Mouse (Mus musculus): ENCODE data around the gene Slc16a10.
A peak's percentile ranks its signal among the peaks of the same experiment; 100 is the strongest.

Gene Slc16a10

DNA sequence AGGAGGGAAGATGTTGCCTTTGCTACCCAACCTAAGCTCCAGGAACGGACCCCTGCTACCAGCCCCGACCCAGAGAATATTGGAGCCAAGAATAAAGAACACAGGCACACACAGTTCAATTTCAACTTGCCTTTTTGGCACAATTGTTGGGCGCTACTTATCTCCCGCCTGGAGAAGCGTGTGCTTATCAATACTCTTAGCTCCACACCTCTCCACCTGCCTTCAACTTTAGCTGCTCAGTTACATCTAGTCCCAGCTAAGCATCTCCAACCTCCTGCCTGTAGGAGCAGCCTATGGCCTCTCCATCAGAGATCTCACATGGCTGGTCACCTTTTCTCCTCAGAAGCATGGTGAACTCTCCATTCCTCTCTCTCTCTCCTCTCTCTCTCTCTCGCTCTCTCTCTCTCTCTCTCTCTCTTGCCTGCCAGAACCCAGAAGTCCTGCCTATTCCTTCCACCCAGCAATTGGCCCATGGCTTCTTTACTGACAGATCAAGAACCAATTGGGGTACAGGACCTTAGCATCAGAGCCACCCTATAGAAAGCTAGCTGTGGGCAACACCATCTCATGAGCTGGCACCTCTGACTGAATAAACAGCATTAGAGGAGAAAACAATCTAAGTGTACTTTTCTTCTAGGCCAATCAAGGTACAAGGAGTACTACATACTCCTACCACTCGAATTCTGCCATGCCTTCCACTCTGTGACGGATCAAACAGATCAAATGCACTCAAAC is 5.4 kb upstream of the Slc16a10 start:
- no peak for DNase-seq

DNA sequence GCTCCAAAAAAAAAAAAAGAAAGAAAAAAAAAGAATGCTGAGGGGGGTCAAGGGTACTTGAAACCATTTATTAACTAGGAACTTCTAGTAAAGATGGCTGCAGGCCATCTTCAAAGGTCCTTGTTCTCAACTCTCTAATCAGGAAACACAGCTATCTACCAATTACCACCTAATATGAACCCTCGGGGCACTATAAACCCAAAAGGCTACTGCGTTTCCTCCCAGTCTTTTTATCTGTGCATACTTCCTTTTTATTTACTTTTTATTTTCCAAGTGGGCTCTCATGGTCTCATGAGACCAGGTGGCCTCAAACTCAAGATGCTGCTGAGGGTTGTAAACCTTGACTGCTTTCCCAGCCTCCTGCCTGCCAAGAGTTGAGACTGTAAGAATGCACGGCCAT is 4.4 kb upstream of the Slc16a10 start:
- peak; percentile 9 for DNase-seq

DNA sequence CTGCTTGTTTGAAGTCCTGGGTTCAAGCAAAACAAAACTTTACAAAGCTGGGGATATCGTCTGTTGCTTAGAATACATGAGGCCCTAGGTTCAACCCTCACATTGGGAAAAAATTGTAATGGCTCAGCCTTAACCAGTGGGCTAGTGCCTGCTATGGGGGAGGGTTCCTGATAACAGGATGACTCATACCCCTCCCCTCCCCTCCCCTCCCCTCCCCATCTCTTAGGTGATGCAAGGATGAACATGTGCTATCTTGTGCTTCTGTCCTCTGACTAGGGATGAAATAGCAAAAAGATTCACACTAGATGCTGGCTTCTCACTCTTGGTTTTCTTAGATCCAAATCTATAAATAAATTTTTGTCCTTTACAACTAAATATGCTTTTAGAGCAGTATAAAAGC is 2.8 kb upstream of the Slc16a10 start:
- DNase-seq: no peak

DNA sequence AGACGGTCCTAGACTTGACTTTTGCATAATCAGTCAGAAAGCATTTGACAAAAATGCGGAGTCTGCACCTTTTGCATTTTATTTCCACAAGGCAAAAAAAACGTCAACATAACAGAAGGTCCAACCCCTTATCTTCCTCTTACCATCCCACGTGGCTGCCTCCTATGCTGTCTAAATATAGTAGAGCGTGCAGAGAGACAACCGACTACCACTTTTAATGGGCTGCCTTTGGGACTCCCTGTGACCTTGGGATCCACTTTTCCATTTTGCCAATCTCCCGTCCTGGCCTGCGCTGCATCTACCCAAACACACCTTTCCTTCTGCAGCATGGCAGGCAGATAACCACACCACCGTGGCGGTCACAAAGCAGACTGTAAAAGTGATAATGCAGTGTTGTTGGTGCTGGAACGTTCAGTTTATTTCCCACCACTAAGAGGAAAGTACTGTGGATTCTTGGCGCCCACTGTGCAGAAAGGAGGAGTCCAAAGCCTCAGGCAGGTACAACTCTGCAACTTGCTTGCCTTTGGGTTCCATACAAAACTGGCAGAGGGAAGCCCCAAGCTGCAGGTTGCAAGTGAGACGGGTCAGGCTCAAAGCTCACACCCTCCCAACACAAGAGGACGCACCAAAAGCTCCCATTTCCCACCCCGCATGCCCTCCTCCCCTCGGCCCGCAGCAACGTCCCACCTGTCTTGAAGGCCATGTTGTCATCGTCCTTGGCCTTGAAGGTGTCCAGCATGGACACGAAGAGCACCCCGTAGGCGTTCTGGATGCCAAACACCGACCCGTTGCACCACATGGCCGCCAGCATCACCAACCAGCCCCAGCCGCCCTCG is 824 bp downstream of the Slc16a10 start:
- DNase-seq: no peak

DNA sequence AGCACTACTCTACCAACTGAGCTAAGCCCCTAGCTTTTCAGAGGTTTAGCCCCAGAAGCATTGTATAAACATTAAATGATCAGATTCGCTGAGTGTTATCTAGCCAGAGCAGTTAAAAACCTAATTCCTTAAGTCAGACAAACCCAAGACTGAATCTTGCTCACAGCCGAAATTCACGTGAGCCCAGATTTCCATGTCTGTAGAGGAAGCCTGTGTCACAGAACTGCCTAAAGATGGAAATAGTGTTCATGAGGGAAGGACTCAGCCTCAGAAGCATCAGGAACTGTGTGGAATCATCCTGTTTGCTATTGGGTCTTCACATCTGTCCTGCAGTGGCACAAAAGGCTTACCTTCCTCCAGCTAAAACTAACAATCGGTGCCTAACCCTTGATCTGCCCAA is 2.4 kb downstream of the Slc16a10 start:
- no peak for DNase-seq

DNA sequence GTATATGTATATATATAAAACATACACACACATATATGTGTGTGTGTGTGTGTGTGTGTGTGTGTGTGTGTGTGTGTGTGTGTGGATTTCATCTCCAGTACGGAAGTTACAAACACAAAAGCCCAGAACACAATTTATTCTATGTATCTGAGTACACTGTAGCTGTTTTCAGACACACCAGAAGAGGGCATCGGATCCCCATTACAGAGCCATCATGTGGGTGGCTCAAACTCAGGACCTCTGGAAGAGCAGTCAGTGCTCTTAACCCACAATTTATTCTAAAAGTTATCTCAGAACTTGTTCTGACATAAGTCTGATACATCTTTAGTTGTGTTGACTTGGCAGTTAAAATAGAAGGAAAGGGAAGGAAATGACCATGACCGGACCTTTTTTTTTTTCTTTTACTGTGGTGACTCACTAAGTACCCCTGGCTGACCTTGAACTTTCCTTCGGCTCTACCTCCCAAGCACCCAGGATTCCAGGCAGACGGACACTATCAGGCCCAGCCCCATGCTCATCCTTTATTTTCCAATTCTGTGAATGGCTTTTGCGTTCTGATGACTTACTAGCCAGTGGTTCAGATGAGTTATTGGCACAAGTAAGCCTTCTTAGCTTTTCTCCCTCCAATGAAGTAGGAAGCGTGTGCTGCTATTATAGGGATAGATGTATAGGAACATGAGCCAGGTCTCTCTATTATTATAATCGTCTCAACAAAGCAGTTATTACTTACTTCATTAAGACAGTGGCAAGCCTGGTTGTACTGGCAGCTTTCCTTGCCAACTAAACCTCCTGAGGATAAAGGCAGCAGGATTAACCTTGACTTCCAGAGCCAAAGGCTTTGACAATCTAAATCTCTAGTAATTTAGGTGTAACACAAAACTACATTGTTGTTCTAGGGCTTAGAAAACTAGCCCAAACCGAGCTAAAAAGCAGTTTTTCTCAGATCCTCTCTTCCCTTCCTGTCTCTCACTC is 6.0 kb downstream of the Slc16a10 start:
- no peak for DNase-seq

DNA sequence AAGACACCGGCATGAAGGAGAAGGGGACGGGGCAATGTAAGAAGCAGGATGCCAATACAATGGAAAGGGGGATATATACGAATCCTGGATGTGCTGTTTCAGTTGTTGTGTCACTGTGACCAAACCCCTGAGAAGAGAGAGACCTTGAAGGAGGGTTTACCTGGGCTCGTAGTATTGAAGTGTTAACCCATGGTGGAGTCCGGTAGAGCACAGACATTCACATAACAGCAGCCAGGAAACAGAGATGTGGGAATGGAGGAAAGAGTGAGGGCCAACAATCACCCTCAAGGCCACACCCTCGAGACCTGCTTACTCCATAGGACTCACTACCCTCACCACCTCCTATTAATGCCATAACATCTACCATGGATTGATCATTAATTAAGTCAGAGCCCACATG is 7.2 kb downstream of the Slc16a10 start:
- no peak for DNase-seq

DNA sequence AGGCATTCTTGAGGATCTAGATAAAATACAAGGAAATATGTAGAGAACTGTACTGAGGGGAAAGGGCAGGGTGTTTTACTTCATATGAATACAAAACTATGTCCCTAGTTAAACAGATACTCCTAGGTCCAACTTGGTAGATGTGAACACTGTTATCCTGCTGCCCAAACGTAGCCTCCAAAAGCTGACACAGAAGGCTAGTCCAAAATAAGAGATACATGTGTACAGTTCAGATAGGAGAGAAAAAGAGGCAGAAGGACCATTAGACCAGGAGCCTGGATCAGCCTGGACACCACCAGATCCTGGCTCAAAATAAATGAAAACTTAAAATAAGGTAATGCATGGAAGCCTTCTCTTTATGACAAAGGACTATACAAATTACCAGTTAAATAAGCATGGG is 8.4 kb downstream of the Slc16a10 start:
- no peak for DNase-seq

DNA sequence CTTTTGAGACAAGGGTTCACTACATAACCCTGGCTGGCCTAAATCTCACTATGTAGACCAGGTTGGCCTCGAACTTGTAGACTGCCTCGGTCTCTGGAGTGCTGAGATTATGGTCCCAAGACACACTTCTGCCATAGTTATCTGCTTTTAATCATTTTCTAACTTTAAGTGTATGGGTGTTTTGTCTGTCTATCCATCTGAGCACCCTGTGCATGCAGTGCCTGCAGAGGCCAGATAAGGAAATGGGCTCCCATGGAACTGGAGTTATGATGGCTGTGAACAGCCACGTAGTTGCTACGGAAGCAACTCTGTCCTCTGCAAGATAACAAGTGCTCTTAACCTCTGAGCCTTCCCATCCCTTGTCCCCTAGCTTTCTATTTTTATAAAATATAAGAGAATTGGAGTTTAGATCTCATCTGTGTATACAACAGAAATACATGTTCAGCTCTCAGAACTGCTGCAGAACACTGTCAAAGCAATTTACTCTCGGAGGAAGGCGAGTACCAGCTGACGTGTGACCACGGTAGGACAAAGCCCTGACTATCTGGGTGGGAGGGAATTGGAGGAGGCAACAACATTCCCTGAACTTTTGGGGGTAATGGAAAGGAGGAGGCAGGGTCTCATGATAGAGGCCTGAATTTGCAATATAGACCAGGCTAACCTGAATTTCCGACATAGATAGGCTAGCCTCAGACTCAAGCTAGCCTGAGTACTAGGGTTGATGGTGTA is 10.2 kb downstream of the Slc16a10 start:
- DNase-seq: no peak

DNA sequence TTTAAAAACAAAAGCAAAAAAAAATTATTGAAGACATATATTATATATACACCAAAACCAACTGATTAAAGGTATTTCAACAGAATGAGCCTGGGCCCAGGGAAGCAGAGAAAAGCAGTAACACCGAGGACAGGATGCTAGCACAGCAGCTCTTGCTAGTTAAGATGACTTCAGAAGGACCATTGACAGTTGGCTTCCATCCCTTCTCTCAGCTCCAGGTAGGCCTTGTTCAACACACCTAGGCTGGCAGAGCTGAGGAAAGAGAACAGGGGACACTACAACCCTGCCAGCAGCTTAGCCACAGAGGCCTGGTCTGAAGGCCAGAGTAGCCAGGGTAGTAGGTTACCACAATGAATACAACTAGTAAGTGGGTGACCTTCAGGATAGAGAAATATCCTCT is 11.9 kb downstream of the Slc16a10 start:
- no peak for DNase-seq

DNA sequence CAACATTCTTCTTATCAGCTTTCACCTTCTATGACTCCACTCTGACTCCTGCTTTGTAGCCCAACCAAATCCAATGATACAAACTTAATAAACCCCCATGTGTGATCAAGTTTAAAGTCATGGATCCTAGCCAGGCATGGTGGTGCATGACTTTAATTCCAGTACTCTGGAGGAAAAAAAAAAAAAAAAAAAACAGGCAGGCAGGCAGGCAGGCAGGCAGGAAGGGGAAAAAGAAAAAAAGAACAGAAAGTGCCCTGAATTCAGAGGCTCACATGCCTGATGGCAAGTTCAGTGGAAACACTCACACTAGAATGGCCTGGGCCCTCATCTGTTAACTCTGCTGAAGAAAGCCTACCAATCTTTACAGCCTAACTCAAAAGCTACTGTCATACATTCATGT is 12.9 kb downstream of the Slc16a10 start:
- no peak for DNase-seq

DNA sequence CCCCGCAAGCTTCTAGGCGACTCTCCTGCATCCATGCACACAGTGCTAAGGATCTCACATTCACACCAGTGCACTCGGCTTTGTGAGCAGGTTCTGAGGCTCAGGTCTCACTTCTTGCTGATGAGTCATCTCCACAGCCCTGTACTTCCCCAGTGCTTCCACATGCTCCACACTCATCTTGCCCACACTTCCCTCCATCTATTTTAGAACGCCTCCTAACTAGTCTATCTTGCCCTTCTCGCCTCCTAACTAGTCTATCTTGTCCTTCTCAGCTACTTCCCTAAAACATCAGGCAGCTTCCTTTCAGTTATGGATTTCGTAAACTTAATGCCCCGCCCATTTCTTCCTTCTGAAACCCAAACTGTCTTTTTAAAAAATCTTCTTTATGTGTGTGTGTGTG is 13.6 kb downstream of the Slc16a10 start:
- no peak for DNase-seq

DNA sequence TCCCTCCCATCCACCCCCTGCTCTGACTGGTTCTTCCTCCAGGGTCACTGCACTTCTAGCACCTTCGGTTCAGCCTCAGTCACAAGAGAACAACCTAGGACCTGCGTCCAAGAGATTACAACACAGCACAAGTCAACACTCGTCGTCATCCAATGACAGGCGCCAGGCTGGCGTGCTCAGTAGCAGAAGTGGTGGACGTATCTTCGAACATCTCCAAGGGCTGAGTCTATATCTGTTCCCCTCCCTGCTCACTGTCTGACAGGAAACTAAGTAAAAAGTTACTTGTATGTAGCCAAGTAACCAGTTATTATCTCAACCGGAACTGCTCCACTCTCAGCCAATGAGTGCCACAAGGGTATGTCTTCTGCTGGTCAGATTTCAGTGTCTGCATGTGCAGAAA is 16.9 kb downstream of the Slc16a10 start:
- DNase-seq: peak; percentile 13

DNA sequence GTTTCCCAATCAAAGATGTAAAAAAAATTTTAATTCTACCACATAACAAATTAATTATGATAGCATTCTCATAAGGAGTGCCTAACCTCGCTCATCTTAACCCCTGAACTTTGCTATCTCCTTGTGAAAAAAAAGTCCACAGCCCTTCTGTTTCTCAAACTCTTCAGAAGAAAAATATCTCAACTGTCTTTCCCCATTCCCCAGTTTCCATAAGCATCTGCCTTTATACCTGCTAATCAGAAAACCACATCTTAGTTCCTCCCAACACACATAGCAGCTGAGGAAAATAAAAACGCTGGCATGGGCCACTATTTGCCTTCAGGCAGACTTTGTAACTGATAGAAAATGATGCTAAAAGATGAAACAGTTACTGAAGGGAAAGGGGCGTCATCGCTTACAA is 17.5 kb downstream of the Slc16a10 start:
- DNase-seq: no peak

DNA sequence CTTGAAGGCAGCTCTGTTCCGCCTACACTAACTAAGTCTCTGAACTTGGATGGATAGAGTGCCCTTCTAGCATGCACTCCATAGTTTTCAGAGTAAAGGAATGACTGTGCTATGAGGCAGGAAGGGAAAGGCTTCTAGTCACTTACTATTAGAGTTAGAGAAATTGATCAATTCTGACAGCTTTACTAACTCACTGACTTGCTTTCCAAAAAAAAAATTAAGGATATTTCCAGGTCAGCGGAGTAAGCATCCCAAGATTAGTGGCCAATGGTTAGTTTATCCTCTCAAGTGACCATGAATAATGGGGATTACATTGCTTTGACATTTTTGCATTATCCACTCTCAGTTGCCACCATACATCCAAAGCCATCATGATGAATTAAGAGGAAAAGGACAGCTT is 18.0 kb downstream of the Slc16a10 start:
- no peak for DNase-seq

DNA sequence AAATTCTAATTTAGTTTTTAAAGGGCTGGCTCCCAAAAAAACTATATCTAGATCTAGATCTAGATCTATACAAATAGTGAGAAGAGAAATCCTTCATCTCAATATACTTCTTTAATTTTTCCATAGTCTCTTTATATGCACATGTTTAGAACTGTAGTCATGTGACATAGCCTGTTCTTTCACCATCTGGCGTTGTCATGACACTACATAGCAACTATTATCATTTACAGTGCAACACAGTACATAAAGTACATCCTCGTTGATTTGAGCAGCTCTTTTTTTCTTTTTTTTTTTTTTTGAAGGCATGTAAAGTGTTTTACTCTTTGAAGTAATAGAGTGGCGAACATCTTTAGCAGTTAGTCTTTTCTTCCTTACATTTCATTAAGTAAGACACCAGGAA is 22.6 kb downstream of the Slc16a10 start:
- no peak for DNase-seq

DNA sequence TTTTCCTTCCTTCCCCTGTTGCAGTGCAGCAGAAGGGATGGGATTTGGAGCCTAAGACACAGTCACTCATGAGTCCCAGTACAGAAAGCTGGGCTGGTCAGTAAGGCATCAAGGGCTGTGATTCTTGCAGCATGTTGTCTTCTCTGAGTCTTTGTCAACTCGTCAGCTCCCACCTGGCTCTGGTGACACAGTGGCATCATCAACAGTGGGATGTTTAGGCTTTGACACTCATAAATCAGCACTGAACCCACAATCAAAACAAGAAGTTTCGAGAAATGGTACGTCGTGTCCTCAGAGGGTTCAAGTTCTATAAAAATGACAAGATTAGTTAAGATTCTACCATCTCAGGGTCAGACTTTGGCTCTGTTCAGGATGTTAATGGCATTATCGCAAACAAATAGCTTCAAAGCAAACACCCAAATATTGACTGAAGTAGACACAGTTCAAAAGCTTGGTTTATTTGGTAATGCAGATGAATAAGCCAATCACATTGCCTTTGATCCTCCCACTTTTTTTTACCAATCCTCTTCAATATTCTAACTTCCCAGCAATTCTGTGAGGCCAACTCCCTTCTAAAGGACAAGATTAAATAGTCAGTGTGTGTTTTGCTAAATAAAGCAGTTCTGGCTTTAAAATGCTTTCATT is 23.2 kb downstream of the Slc16a10 start:
- DNase-seq: no peak

DNA sequence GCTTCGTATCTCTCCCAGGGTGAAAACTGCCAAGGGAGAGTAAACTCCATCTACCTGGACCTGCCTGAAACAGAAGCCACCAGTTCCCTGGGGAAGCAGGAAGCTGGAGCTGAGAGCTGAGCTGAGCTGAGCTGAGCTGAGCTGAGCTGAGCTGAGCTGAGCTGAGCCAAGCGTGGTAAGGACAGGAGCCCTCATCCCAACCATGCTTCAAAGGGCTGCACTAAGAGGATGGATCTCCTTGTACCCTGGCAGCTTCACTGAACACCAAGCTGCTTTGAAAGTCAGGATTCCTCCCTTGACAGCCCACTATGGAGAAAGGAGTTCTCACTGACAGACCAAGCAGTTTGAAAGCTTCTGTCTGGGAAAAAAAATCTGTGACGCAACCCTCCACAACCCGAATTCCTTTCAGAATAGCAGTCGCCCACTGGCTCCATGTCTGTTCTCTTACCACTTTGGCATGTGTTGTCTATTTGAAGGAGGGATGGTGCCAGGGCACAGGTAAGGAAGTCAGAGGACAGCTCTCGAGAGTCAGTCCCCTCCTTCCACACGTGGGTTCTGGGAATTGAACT is 28.5 kb downstream of the Slc16a10 start:
- DNase-seq: peak; percentile 29

DNA sequence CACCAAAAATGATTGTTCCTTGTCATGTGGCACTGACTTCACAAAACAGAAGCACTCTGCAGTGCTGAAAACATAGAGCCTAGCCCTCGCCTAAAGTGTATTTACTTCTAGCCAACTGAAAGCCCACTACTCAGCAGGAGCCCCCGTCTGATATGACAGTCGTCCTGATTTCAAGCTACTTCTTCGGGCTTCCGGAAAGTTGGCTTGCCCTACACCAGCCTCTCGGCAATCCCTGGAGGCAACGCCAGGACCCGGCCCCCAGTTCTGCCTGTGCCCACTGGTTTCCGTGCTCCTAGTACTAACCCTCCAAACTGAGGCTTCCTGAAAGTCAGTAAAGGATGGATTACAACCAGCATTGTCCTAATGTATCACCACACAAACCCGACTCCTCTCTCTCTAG is 29.8 kb downstream of the Slc16a10 start:
- DNase-seq: no peak

DNA sequence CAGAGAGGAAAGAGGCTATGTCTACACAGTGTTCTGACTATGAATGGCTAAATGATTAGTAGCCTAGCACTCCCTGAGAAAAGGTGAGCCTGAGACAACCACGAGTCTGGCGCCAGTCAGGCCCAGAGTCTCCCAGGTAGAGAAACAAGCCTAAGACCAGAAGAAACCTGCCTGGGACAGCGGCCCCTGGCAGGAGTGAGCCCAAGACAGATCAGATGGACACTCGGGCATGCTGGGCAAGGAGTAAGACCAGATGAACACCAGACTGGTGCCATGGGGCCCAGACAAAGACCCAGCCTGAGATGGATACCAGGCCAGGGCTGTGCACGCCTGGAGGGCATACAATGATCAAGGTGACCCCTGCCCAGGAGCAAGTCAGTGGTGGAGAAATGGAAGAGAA is 32.5 kb downstream of the Slc16a10 start:
- no peak for DNase-seq

DNA sequence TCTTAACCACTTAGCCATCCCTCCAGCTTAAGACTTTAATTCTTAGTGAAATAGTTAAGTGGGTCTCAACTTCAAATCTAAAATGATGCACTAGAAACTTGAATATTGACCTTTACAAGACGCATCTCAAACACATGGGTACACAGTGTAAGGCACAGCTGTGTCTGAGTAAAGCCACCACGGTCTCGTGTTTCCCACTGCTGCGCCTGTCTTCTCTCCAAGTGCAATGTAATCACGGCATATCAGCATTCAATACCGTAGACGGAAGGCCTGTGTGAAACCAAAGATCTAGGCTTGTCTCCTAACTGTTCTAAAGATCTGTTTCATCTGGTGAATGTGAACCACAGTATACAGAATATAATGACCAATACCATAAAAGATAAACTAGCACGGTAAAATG is 33.1 kb downstream of the Slc16a10 start:
- DNase-seq: no peak

DNA sequence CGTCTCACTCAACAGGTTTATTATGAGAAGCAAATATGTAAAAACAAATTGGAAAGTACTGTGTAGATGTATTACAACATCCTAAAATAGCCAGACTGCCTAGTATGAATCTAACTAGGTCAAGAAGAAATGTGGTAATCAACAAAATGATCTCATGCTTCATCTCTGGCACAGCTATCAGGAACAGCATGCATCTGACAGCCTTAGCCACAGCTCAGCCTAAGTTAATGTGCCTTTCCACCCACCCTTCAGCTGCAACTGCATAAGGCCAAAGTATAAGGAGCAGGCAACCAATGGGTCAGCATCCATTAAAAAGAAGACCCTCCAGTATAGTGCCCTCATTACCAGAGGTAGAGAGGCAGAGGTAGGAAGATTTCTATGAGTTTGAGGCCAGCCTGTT is 34.1 kb downstream of the Slc16a10 start:
- peak; percentile 53 for DNase-seq

Measured in lung, postnatal 10 days (tissue).